Mouse (Mus musculus) adrenal gland, adult 18-20 months (tissue): Measurements from ENCODE around the gene Fermt3. TPM values are rescaled to one million over a fixed set of nuclear protein-coding genes. Genes with fewer than 3 reads are reported as not detected.

Experiments
- total RNA-seq, 2 experiments: library from RNA; stranded (reverse); gene quantifications; 1 replicate in 1 of 2; 2 replicates in 1 of 2; pipeline ENCODE4 v1.2.3; 2021

Fermt3 gene
- total RNA-seq, 2 experiments from 2014 or later = 7.4 to 8.7 TPM

Other genes with a start within 250 kb of the Fermt3 start
- 10 to 100 TPM; 23.2 to 25.3 TPM for gene Rps6ka4, start 178.8 kb downstream of the Fermt3 start, total RNA-seq
- gene Ccdc88b, start 161.3 kb downstream of the Fermt3 start, total RNA-seq = 1 to 10 TPM; 2.0 TPM
- gene Trmt112, start 109.8 kb downstream of the Fermt3 start, total RNA-seq = 100 to 1,000 TPM in 1 of 2 experiments, 10 to 100 TPM in 1; 83.2 to 110 TPM
- 100 to 1,000 TPM; 303 to 375 TPM for gene Prdx5, start 109.4 kb downstream of the Fermt3 start, total RNA-seq
- gene Esrra, start 97.7 kb downstream of the Fermt3 start, total RNA-seq = 10 to 100 TPM; 38.7 to 63.0 TPM
- 1 to 10 TPM in 1 of 2 experiments, not detected in 1; 1.2 TPM for gene Catsperz, start 94.1 kb downstream of the Fermt3 start, total RNA-seq
- gene Kcnk4, start 85.0 kb downstream of the Fermt3 start, total RNA-seq = under 1 TPM; 0.23 to 0.35 TPM
- 10 to 100 TPM; 45.5 to 46.0 TPM for gene Bad, start 77.6 kb downstream of the Fermt3 start, total RNA-seq
- gene Gpr137, start 77.0 kb downstream of the Fermt3 start, total RNA-seq = 10 to 100 TPM; 56.4 to 56.8 TPM
- 100 to 1,000 TPM; 160 to 199 TPM for gene Ppp1r14b, start 44.5 kb downstream of the Fermt3 start, total RNA-seq
- 10 to 100 TPM; 34.1 to 43.9 TPM for gene Plcb3, start 43.0 kb downstream of the Fermt3 start, total RNA-seq
- gene Fkbp2, start 39.0 kb downstream of the Fermt3 start, total RNA-seq = 100 to 1,000 TPM in 1 of 2 experiments, 10 to 100 TPM in 1; 86.9 to 104 TPM
- gene Vegfb, start 31.8 kb downstream of the Fermt3 start, total RNA-seq = 100 to 1,000 TPM in 1 of 2 experiments, 10 to 100 TPM in 1; 84.3 to 164 TPM
- gene Dnajc4, start 26.9 kb downstream of the Fermt3 start, total RNA-seq = 10 to 100 TPM; 43.4 to 50.0 TPM
- 10 to 100 TPM; 21.5 to 24.7 TPM for gene Nudt22, start 23.4 kb downstream of the Fermt3 start, total RNA-seq
- 10 to 100 TPM; 11.4 to 15.4 TPM for gene Trpt1, start 23.3 kb downstream of the Fermt3 start, total RNA-seq
- 100 to 1,000 TPM; 284 to 378 TPM for gene Stip1, start 20.5 kb upstream of the Fermt3 start, total RNA-seq
- gene Macrod1, start 37.3 kb upstream of the Fermt3 start, total RNA-seq = 10 to 100 TPM; 62.4 to 77.9 TPM
- 1 to 10 TPM; 2.1 to 9.3 TPM for gene Flrt1, start 86.3 kb upstream of the Fermt3 start, total RNA-seq
- gene Otub1, start 186.8 kb upstream of the Fermt3 start, total RNA-seq = 100 to 1,000 TPM in 1 of 2 experiments, 10 to 100 TPM in 1; 96.7 to 125 TPM
- gene Cox8a, start 198.1 kb upstream of the Fermt3 start, total RNA-seq = 1,000 to 10,000 TPM; 1,005 to 1,597 TPM
- 10 to 100 TPM; 18.6 to 20.7 TPM for gene Naa40, start 221.7 kb upstream of the Fermt3 start, total RNA-seq
- gene Rcor2, start 247.9 kb upstream of the Fermt3 start, total RNA-seq = 1 to 10 TPM; 1.5 to 2.5 TPM